Mouse (Mus musculus): ENCODE data around the gene Rnf114. TPM values are rescaled to one million over a fixed set of nuclear protein-coding genes. Genes with fewer than 3 reads are reported as not detected.

The Rnf114 gene
- polyA plus RNA-seq, 1 experiment from 2014 or later: 99.2 TPM

GRCm38 (mm10) chr2:167457213-167457612 is 35.2 kb upstream of the Rnf114 start:
- Histone ChIP-seq H3K4me1 (replicated peaks) (no peaks in the 10 kb centered on the region), H3K4me3 (replicated peaks) (no peak overlapping the region), H3K27me3 (no peaks in the 10 kb centered on the region), H3K4me2 (no peak overlapping the region), H3K9ac (replicated peaks) (no peak overlapping the region), H3K36me3 (peaks cover 94% of the 10 kb centered on the region), H3K27ac (no peak overlapping the region), H3K9me3 (no peaks in the 10 kb centered on the region)
- no peak for ATAC-seq (ENCODE audit: insufficient number of reproducible peaks, insufficient read depth, low FRiP score, low TSS enrichment, low read depth)
- 94% methylated on average over 9 of the region's 9 CpGs for WGBS

- Histone ChIP-seq H3K4me1 (replicated peaks) (no peaks in the 10 kb centered on the region), H3K27ac (no peak overlapping the region), H3K36me3 (peaks cover 83% of the 10 kb centered on the region), H3K9ac (replicated peaks) (no peak overlapping the region), H3K4me3 (replicated peaks) (no peak overlapping the region), H3K27me3 (no peaks in the 10 kb centered on the region), H3K9me3 (no peaks in the 10 kb centered on the region), H3K4me2 (no peak overlapping the region)
- ATAC-seq (ENCODE audit: insufficient number of reproducible peaks, insufficient read depth, low FRiP score, low TSS enrichment, low read depth): no peak
- 91% methylated on average over 3 of the region's 3 CpGs for WGBS
Observed at GRCm38 (mm10) chr2:167458548-167458947, 33.9 kb upstream of the Rnf114 start.

GRCm38 (mm10) chr2:167459071-167459865 is 33.2 kb upstream of the Rnf114 start:
- no peak overlapping the region for H3K27ac ChIP-seq
- ATAC-seq (ENCODE audit: insufficient number of reproducible peaks, insufficient read depth, low FRiP score, low TSS enrichment, low read depth): no peak
- no peaks in the 10 kb centered on the region for H3K9me3 ChIP-seq
- H3K4me3 ChIP-seq (replicated peaks): no peak overlapping the region
- WGBS: 93% methylated on average over 6 of the region's 6 CpGs
- H3K27me3 ChIP-seq: no peaks in the 10 kb centered on the region
- H3K9ac ChIP-seq (replicated peaks): no peak overlapping the region
- peaks cover 77% of the 10 kb centered on the region for H3K36me3 ChIP-seq
- no peaks in the 10 kb centered on the region for H3K4me1 ChIP-seq (replicated peaks)
- H3K4me2 ChIP-seq: no peak overlapping the region

- Histone ChIP-seq H3K27ac (no peak overlapping the region), H3K36me3 (peaks cover 78% of the 10 kb centered on the region), H3K9ac (replicated peaks) (no peak overlapping the region), H3K4me3 (replicated peaks) (no peak overlapping the region), H3K9me3 (no peaks in the 10 kb centered on the region), H3K4me1 (replicated peaks) (no peaks in the 10 kb centered on the region), H3K27me3 (no peaks in the 10 kb centered on the region), H3K4me2 (no peak overlapping the region)
- ATAC-seq (ENCODE audit: insufficient number of reproducible peaks, insufficient read depth, low FRiP score, low TSS enrichment, low read depth): no peak
- 54% methylated on average over 6 of the region's 6 CpGs for WGBS
Observed at GRCm38 (mm10) chr2:167462954-167463353, 29.5 kb upstream of the Rnf114 start.

GRCm38 (mm10) chr2:167463802-167464201 is 28.6 kb upstream of the Rnf114 start:
- H3K9ac ChIP-seq (replicated peaks): no peak overlapping the region
- WGBS: 76% methylated on average over 5 of the region's 5 CpGs
- H3K27ac ChIP-seq: no peak overlapping the region
- no peak overlapping the region for H3K4me2 ChIP-seq
- no peak overlapping the region for H3K4me3 ChIP-seq (replicated peaks)
- no peak for ATAC-seq (ENCODE audit: insufficient number of reproducible peaks, insufficient read depth, low FRiP score, low TSS enrichment, low read depth)
- H3K27me3 ChIP-seq: no peaks in the 10 kb centered on the region
- H3K9me3 ChIP-seq: no peaks in the 10 kb centered on the region
- no peaks in the 10 kb centered on the region for H3K4me1 ChIP-seq (replicated peaks)
- H3K36me3 ChIP-seq: peaks cover 77% of the 10 kb centered on the region

- Histone ChIP-seq H3K4me2 (no peak overlapping the region), H3K27me3 (no peaks in the 10 kb centered on the region), H3K9me3 (no peaks in the 10 kb centered on the region), H3K4me1 (replicated peaks) (no peaks in the 10 kb centered on the region), H3K36me3 (peaks cover 77% of the 10 kb centered on the region), H3K9ac (replicated peaks) (no peak overlapping the region), H3K4me3 (replicated peaks) (no peak overlapping the region), H3K27ac (no peak overlapping the region)
- WGBS: 87% methylated on average over 3 of the region's 3 CpGs
- ATAC-seq (ENCODE audit: insufficient number of reproducible peaks, insufficient read depth, low FRiP score, low TSS enrichment, low read depth): no peak
Observed at GRCm38 (mm10) chr2:167465951-167466350, 26.5 kb upstream of the Rnf114 start.

GRCm38 (mm10) chr2:167467214-167467613 is 25.2 kb upstream of the Rnf114 start:
- Histone ChIP-seq H3K4me1 (replicated peaks) (no peaks in the 10 kb centered on the region), H3K27me3 (no peaks in the 10 kb centered on the region), H3K4me3 (replicated peaks) (no peak overlapping the region), H3K27ac (no peak overlapping the region), H3K9ac (replicated peaks) (no peak overlapping the region), H3K9me3 (no peaks in the 10 kb centered on the region), H3K36me3 (peaks cover 78% of the 10 kb centered on the region), H3K4me2 (no peak overlapping the region)
- no peak for ATAC-seq (ENCODE audit: insufficient number of reproducible peaks, insufficient read depth, low FRiP score, low TSS enrichment, low read depth)
- WGBS: 88% methylated on average over 5 of the region's 5 CpGs

- no peaks in the 10 kb centered on the region for H3K9me3 ChIP-seq
- no peak overlapping the region for H3K4me2 ChIP-seq
- H3K27ac ChIP-seq: no peak overlapping the region
- no peaks in the 10 kb centered on the region for H3K27me3 ChIP-seq
- WGBS: 82% methylated on average over 6 of the region's 6 CpGs
- no peak for ATAC-seq (ENCODE audit: insufficient number of reproducible peaks, insufficient read depth, low FRiP score, low TSS enrichment, low read depth)
- peaks cover 90% of the 10 kb centered on the region for H3K36me3 ChIP-seq
- no peak overlapping the region for H3K9ac ChIP-seq (replicated peaks)
- no peak overlapping the region for H3K4me3 ChIP-seq (replicated peaks)
- no peaks in the 10 kb centered on the region for H3K4me1 ChIP-seq (replicated peaks)
Observed at GRCm38 (mm10) chr2:167468444-167468843, 24.0 kb upstream of the Rnf114 start.

- peaks cover 96% of the 10 kb centered on the region for H3K36me3 ChIP-seq
- 91% methylated on average over 3 of the region's 3 CpGs for WGBS
- no peaks in the 10 kb centered on the region for H3K4me1 ChIP-seq (replicated peaks)
- no peak for ATAC-seq (ENCODE audit: insufficient number of reproducible peaks, insufficient read depth, low FRiP score, low TSS enrichment, low read depth)
- H3K27ac ChIP-seq: no peak overlapping the region
- H3K4me3 ChIP-seq (replicated peaks): no peak overlapping the region
- no peaks in the 10 kb centered on the region for H3K9me3 ChIP-seq
- H3K4me2 ChIP-seq: no peak overlapping the region
- no peaks in the 10 kb centered on the region for H3K27me3 ChIP-seq
- no peak overlapping the region for H3K9ac ChIP-seq (replicated peaks)
Observed at GRCm38 (mm10) chr2:167470611-167471010, 21.8 kb upstream of the Rnf114 start.

GRCm38 (mm10) chr2:167471585-167471984 is 20.9 kb upstream of the Rnf114 start:
- ATAC-seq (ENCODE audit: insufficient number of reproducible peaks, insufficient read depth, low FRiP score, low TSS enrichment, low read depth): no peak
- no peaks in the 10 kb centered on the region for H3K9me3 ChIP-seq
- no peak overlapping the region for H3K4me3 ChIP-seq (replicated peaks)
- WGBS: 88% methylated on average over 6 of the region's 6 CpGs
- H3K36me3 ChIP-seq: peaks cover 90% of the 10 kb centered on the region
- no peak overlapping the region for H3K9ac ChIP-seq (replicated peaks)
- H3K27me3 ChIP-seq: no peaks in the 10 kb centered on the region
- no peak overlapping the region for H3K4me2 ChIP-seq
- H3K27ac ChIP-seq: no peak overlapping the region
- H3K4me1 ChIP-seq (replicated peaks): 0 out of 2 replicates have a peak, but pooled peaks cover 7% of the 10 kb centered on the region

GRCm38 (mm10) chr2:167474218-167474617 is 18.2 kb upstream of the Rnf114 start:
- H3K27me3 ChIP-seq: no peaks in the 10 kb centered on the region
- WGBS: 83% methylated on average over 6 of the region's 6 CpGs
- no peak for ATAC-seq (ENCODE audit: insufficient number of reproducible peaks, insufficient read depth, low FRiP score, low TSS enrichment, low read depth)
- no peak overlapping the region for H3K9ac ChIP-seq (replicated peaks)
- peaks cover 67% of the 10 kb centered on the region for H3K36me3 ChIP-seq
- H3K4me3 ChIP-seq (replicated peaks): no peak overlapping the region
- H3K9me3 ChIP-seq: no peaks in the 10 kb centered on the region
- no peak overlapping the region for H3K27ac ChIP-seq
- H3K4me2 ChIP-seq: no peak overlapping the region
- 0 out of 2 replicates have a peak, but pooled peaks cover 9% of the 10 kb centered on the region for H3K4me1 ChIP-seq (replicated peaks)

GRCm38 (mm10) chr2:167475596-167475995 is 16.8 kb upstream of the Rnf114 start:
- Histone ChIP-seq H3K36me3 (peaks cover 57% of the 10 kb centered on the region), H3K27me3 (no peaks in the 10 kb centered on the region), H3K4me1 (replicated peaks) (0 out of 2 replicates have a peak, but pooled peaks cover 9% of the 10 kb centered on the region), H3K4me2 (no peak overlapping the region), H3K9ac (replicated peaks) (no peak overlapping the region), H3K27ac (no peak overlapping the region), H3K4me3 (replicated peaks) (no peak overlapping the region), H3K9me3 (no peaks in the 10 kb centered on the region)
- ATAC-seq (ENCODE audit: insufficient number of reproducible peaks, insufficient read depth, low FRiP score, low TSS enrichment, low read depth): no peak
- WGBS: 85% methylated on average over 5 of the region's 5 CpGs
